Mouse (Mus musculus) lung, embryonic 15.5 days (tissue): ENCODE data around the gene Rnf150. TPM values are rescaled to one million over a fixed set of nuclear protein-coding genes. Genes with fewer than 3 reads are reported as not detected.

ENCODE experiments used
- ATAC-seq: fragments of 200-750 bp; cut with Nextera tagmentation; 2 replicates; pipeline ENCODE4 v1.8.0; 2017; ENCODE audit warnings: moderate number of reproducible peaks, borderline replicate concordance; ENCODE audit not compliant: low FRiP score, low TSS enrichment; ENCODE audit errors: extremely low read depth
- H3K27ac ChIP-seq: fragments of 300-500 bp; sonication (generic); 2 replicates; pipeline ENCODE4 v1.5.1; 2015; ENCODE audit warnings: moderate library complexity, mild to moderate bottlenecking, inconsistent platforms
- H3K27me3 ChIP-seq: fragments of 300-500 bp; sonication (generic); 2 replicates; pipeline ENCODE4 v1.6.1; 2015; ENCODE audit warnings: inconsistent platforms
- H3K36me3 ChIP-seq: fragments of 300-500 bp; sonication (generic); 2 replicates; pipeline ENCODE4 v1.6.1; 2015; ENCODE audit warnings: inconsistent platforms
- H3K4me1 ChIP-seq: fragments of 300-500 bp; sonication (generic); 2 replicates; pipeline ENCODE4 v1.6.1; 2015; ENCODE audit warnings: inconsistent platforms
- H3K4me2 ChIP-seq: fragments of 300-500 bp; sonication (generic); 2 replicates; pipeline ENCODE4 v1.6.1; 2015; ENCODE audit warnings: inconsistent platforms, mild to moderate bottlenecking, moderate library complexity
- H3K4me3 ChIP-seq: fragments of 300-500 bp; sonication (generic); 2 replicates; pipeline ENCODE4 v1.5.1; 2015; ENCODE audit warnings: mild to moderate bottlenecking, inconsistent platforms
- H3K9ac ChIP-seq: fragments of 300-500 bp; sonication (generic); 2 replicates; pipeline ENCODE4 v1.6.1; 2015; ENCODE audit warnings: inconsistent platforms
- H3K9me3 ChIP-seq: fragments of 300-500 bp; sonication (generic); 2 replicates; pipeline ENCODE4 v1.6.1; 2016; ENCODE audit warnings: inconsistent platforms
- WGBS: fragments of 180-500 bp; shearing (Covaris S2); methylation state at CpG from one replicate; pipeline ENCODE4 v1.1.7; 2015; 5-methylcytosine and 5-hydroxymethylcytosine counted together
- polyA plus RNA-seq: library from polyadenylated mRNA; unstranded; fragments of >200 nt; fragmentation: Nextera tagmentation; extraction: Ambion mirVana; gene quantifications from 2 replicates; pipeline ENCODE4 v1.2.1, GENCODE M21; 2015

Gene Rnf150
- polyA plus RNA-seq, 1 experiment from 2014 or later = 1.3 TPM

DNA sequence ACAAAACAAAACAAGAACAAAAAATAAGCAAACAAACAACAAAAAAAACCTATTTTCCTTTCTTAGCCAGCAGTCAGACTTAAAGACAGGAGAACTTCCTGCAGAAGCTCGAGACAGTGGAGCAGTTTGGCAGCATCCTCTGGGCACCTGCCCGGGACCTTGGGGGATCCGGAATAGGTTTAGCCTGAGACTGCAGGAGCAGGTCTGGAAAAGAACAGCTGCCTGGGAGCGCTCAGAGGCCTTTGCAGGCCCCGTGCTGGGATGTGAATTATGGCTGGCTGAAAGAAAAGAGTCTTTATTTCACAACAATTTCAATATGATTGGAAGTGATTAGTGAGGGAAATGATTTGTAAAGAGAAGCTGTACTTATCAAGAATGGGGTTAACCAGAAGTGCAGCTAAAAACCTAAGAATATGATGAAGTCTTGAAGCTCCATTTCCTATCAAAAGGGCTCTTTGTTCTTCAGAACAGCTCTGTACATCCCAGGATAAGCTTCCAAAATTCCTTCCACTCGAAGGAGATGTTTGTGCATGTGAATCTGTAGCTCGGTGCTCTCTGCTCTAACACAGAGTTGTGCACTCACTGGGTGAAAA lies 92.1 kb downstream of the Rnf150 start:
- Histone ChIP-seq H3K9ac (no peak overlapping the region), H3K4me3 (no peak overlapping the region), H3K27me3 (no peaks in the 10 kb centered on the region), H3K27ac (no peak overlapping the region), H3K36me3 (no peaks in the 10 kb centered on the region), H3K9me3 (no peaks in the 10 kb centered on the region), H3K4me1 (0 out of 2 replicates have a peak, but pooled peaks cover 2% of the 10 kb centered on the region), H3K4me2 (no peak overlapping the region)
- WGBS = 56% methylated on average over 7 of the region's 7 CpGs
- no peak for ATAC-seq

GRCm38 (mm10) chr8:82959491-82959890 lies 96.3 kb downstream of the Rnf150 start:
- H3K4me1 ChIP-seq = 0 out of 2 replicates have a peak, but pooled peaks cover 2% of the 10 kb centered on the region
- no peaks in the 10 kb centered on the region for H3K36me3 ChIP-seq
- no peaks in the 10 kb centered on the region for H3K27me3 ChIP-seq
- no peak overlapping the region for H3K9ac ChIP-seq
- H3K4me3 ChIP-seq = no peak overlapping the region
- no peak overlapping the region for H3K27ac ChIP-seq
- no peak for ATAC-seq
- no peak overlapping the region for H3K4me2 ChIP-seq
- no peaks in the 10 kb centered on the region for H3K9me3 ChIP-seq
- 51% methylated on average over 3 of the region's 3 CpGs for WGBS

GRCm38 (mm10) chr8:82959980-82960610 lies 96.9 kb downstream of the Rnf150 start:
- no peaks in the 10 kb centered on the region for H3K36me3 ChIP-seq
- no peak overlapping the region for H3K27ac ChIP-seq
- no peaks in the 10 kb centered on the region for H3K9me3 ChIP-seq
- H3K4me3 ChIP-seq = no peak overlapping the region
- 0 out of 2 replicates have a peak, but pooled peaks cover 2% of the 10 kb centered on the region for H3K4me1 ChIP-seq
- H3K27me3 ChIP-seq = no peaks in the 10 kb centered on the region
- ATAC-seq = no peak
- H3K9ac ChIP-seq = no peak overlapping the region
- 96% methylated on average over 2 of the region's 2 CpGs for WGBS
- no peak overlapping the region for H3K4me2 ChIP-seq

DNA sequence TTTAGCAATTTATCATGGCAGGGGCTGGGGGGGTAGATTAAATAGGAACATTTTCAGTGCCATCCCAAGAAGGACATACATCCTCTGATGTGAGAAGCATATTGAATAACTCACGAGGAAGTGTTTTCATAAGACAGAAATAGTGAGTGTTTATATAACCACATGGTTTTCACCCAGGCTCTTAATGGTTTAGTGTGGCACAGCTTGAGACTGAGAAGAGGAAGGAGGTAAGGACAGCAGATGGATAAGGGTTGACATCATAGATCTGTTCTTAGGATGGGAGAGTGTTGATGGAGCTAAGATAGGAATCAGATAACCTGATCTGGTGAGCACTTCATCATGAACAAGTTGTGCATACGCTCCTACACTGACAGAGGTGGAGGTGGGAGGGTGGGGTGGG lies 101.4 kb downstream of the Rnf150 start:
- WGBS = 42% methylated on average over 2 of the region's 2 CpGs
- Histone ChIP-seq H3K9me3 (no peaks in the 10 kb centered on the region), H3K4me3 (no peak overlapping the region), H3K27me3 (no peaks in the 10 kb centered on the region), H3K36me3 (no peaks in the 10 kb centered on the region), H3K27ac (no peak overlapping the region), H3K4me2 (no peak overlapping the region), H3K4me1 (peaks cover 21% of the 10 kb centered on the region), H3K9ac (no peak overlapping the region)
- no peak for ATAC-seq

GRCm38 (mm10) chr8:82967879-82968678 lies 104.9 kb downstream of the Rnf150 start:
- WGBS = 61% methylated on average over 8 of the region's 8 CpGs
- Histone ChIP-seq H3K27ac (peak overlapping the region; percentile 67), H3K9me3 (no peaks in the 10 kb centered on the region), H3K36me3 (no peaks in the 10 kb centered on the region), H3K9ac (no peak overlapping the region), H3K4me2 (no peak overlapping the region), H3K4me3 (no peak overlapping the region), H3K4me1 (peaks cover 25% of the 10 kb centered on the region), H3K27me3 (no peaks in the 10 kb centered on the region)
- peak; percentile 67 for ATAC-seq

- no peak for ATAC-seq
These were observed 106.8 kb downstream of the Rnf150 start for GRCm38 (mm10) chr8:82969967-82970366.

DNA sequence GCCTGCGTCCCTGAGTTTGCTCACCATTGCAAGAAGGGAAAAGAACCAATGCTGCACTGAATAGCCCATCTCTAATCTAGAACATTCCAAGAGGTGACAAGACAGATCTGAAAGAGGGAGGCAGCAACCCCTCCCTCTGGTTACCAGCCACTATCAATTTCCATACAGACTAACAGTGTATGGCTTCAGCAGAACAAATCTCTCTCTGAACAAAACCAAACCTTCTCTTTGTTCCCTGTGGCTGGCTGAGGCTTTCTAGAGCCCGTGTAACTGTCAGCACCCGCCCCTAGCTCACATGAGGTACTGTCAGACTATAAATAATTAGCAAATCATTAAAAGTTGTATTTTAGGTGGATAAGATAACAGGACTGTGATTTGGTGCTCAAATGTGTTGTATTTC lies 109.7 kb downstream of the Rnf150 start:
- H3K36me3 ChIP-seq = no peaks in the 10 kb centered on the region
- H3K4me3 ChIP-seq = no peak overlapping the region
- no peaks in the 10 kb centered on the region for H3K27me3 ChIP-seq
- H3K4me2 ChIP-seq = no peak overlapping the region
- H3K9me3 ChIP-seq = no peaks in the 10 kb centered on the region
- WGBS = 52% methylated on average over 3 of the region's 3 CpGs
- no peak for ATAC-seq
- peaks cover 19% of the 10 kb centered on the region for H3K4me1 ChIP-seq
- H3K9ac ChIP-seq = no peak overlapping the region
- H3K27ac ChIP-seq = no peak overlapping the region; the same call in 1 of the 2 replicates

More at GRCm38 (mm10) chr8:82969967-82970366, 106.8 kb downstream of the Rnf150 start:
- Histone ChIP-seq H3K9me3 (no peaks in the 10 kb centered on the region), H3K27me3 (no peaks in the 10 kb centered on the region), H3K36me3 (no peaks in the 10 kb centered on the region), H3K4me1 (peaks cover 31% of the 10 kb centered on the region), H3K9ac (no peak overlapping the region), H3K27ac (no peak overlapping the region), H3K4me2 (no peak overlapping the region), H3K4me3 (no peak overlapping the region)
- 28% methylated on average over 3 of the region's 3 CpGs for WGBS

- no peak overlapping the region for H3K4me3 ChIP-seq
- peak; percentile 81 for ATAC-seq
- no peak overlapping the region for H3K4me2 ChIP-seq
- no peak overlapping the region; the same call in 1 of the 2 replicates for H3K27ac ChIP-seq
- no peak overlapping the region for H3K9ac ChIP-seq
- H3K4me1 ChIP-seq = peaks cover 14% of the 10 kb centered on the region
- 23% methylated on average over 4 of the region's 4 CpGs for WGBS
- no peaks in the 10 kb centered on the region for H3K27me3 ChIP-seq
- H3K9me3 ChIP-seq = no peaks in the 10 kb centered on the region
- H3K36me3 ChIP-seq = no peaks in the 10 kb centered on the region
These were observed 110.2 kb downstream of the Rnf150 start for GRCm38 (mm10) chr8:82973331-82973730.

- no peak for ATAC-seq
- H3K4me1 ChIP-seq = peaks cover 29% of the 10 kb centered on the region
- no peak overlapping the region for H3K9ac ChIP-seq
- no peaks in the 10 kb centered on the region for H3K27me3 ChIP-seq
- H3K4me2 ChIP-seq = no peak overlapping the region
- H3K9me3 ChIP-seq = no peaks in the 10 kb centered on the region
- no peaks in the 10 kb centered on the region for H3K36me3 ChIP-seq
- no peak overlapping the region for H3K4me3 ChIP-seq
- 69% methylated on average over 4 of the region's 4 CpGs for WGBS
- H3K27ac ChIP-seq = no peak overlapping the region
These were observed 118.2 kb downstream of the Rnf150 start for GRCm38 (mm10) chr8:82981244-82981855.

GRCm38 (mm10) chr8:82982873-82983272 lies 119.7 kb downstream of the Rnf150 start:
- no peaks in the 10 kb centered on the region for H3K36me3 ChIP-seq
- peak; percentile 42; the same call in 1 of the 2 replicates for ATAC-seq
- no peak overlapping the region for H3K4me2 ChIP-seq
- H3K4me3 ChIP-seq = no peak overlapping the region
- 17% methylated on average over 1 of the region's 1 CpGs for WGBS
- peak overlapping the region; percentile 51; the same call in 1 of the 2 replicates for H3K27ac ChIP-seq
- H3K9ac ChIP-seq = no peak overlapping the region
- no peaks in the 10 kb centered on the region for H3K27me3 ChIP-seq
- peaks cover 29% of the 10 kb centered on the region for H3K4me1 ChIP-seq
- no peaks in the 10 kb centered on the region for H3K9me3 ChIP-seq

GRCm38 (mm10) chr8:82983301-82983700 lies 120.1 kb downstream of the Rnf150 start:
- Histone ChIP-seq H3K36me3 (no peaks in the 10 kb centered on the region), H3K4me1 (peaks cover 29% of the 10 kb centered on the region), H3K4me3 (no peak overlapping the region), H3K27me3 (no peaks in the 10 kb centered on the region), H3K27ac (peak overlapping the region; percentile 51; the same call in 1 of the 2 replicates), H3K4me2 (no peak overlapping the region), H3K9me3 (no peaks in the 10 kb centered on the region), H3K9ac (no peak overlapping the region)
- ATAC-seq = peak; percentile 55
- WGBS = 28% methylated on average over 5 of the region's 5 CpGs
